In genomic region chr16:84468898-84469297, GRCm38 (mm10) we compare ENCODE assay signal across 15 mouse cellular contexts. TPM values are rescaled to one million over a fixed set of nuclear protein-coding genes. Genes with fewer than 3 reads are reported as not detected.
DNase-seq lines count a peak whose midpoint lies in the region.
"Had no signal": no experiment of that assay in that cellular context is flagged by ENCODE, and none has a peak within 500 bp of the region (broad histone marks: within the 10 kb centered on the region; RNA-seq: fewer than 3 reads in every experiment).

No protein-coding gene starts in this region.

- peak; percentile 5 for DNase-seq in gastrocnemius, adult 18-20 months (ENCODE audit: low spot score)
- no peak for DNase-seq in gastrocnemius, postnatal 25 days
- peak; percentile 23 for DNase-seq in retina, embryonic 14.5 days (ENCODE audit: low spot score)
- DNase-seq in retina, postnatal 1 day: no peak
- DNase-seq in c-Kit-positive CD71-negative TER-119-negative erythroid progenitor cells, embryonic 14.5 days (ENCODE audit: low read depth): peak; percentile 8
- no peak for DNase-seq in cerebellum, adult 11 months
- no peak for DNase-seq in cerebellum, postnatal 4 days (ENCODE audit: low spot score in 2 of 2)
- DNase-seq in kidney, adult 8-10 months: no peak
- DNase-seq: cerebellum, adult 18-20 months; heart, adult 18-20 months; heart, postnatal 14 days; kidney, postnatal 10 days; left cerebral cortex, postnatal 4 days; liver, embryonic 13.5 days; lung, postnatal 14 days had no signal

RNA-seq across cellular contexts. Expression of gene A730009L09Rik, which starts 46.0 kb away (rescaled TPM):
- total RNA-seq in gastrocnemius, adult 18-20 months (2021): not detected
- total RNA-seq in gastrocnemius, postnatal 25 days (2021): not detected
- total RNA-seq: heart, adult 18-20 months; heart, postnatal 14 days; left cerebral cortex, postnatal 4 days had no signal

Comparison
In these comparisons a context has a peak if more than half of its experiments do, and no peak if none do; other contexts are left out.
1. DNase-seq: peak in gastrocnemius, adult 18-20 months (single experiment), retina, embryonic 14.5 days (single experiment) and c-Kit-positive CD71-negative TER-119-negative erythroid progenitor cells, embryonic 14.5 days (single experiment); none in gastrocnemius, postnatal 25 days (single experiment), retina, postnatal 1 day (single experiment), cerebellum, adult 11 months (single experiment), cerebellum, postnatal 4 days (0 of 2) and kidney, adult 8-10 months (0 of 2).